Mouse (Mus musculus) frontal cortex, postnatal 36 days (tissue): Measurements from ENCODE around the gene Lman2l.

Source experiments
- DNase-seq, 2 experiments: peaks; one replicate each; pipeline ENCODE4 v3.0.0; 2022; ENCODE audit warnings: low spot score in 2 of 2

Lman2l gene

GRCm38 (mm10) chr1:36444471-36445464 is at the start of gene Lman2l:
Lman2l (minus strand) TSS chr1:36445271.
- peak; percentile 94 to 98 for DNase-seq

GRCm38 (mm10) chr1:36493299-36493698 is 48.2 kb upstream of the Lman2l start:
- DNase-seq = no peak

DNA sequence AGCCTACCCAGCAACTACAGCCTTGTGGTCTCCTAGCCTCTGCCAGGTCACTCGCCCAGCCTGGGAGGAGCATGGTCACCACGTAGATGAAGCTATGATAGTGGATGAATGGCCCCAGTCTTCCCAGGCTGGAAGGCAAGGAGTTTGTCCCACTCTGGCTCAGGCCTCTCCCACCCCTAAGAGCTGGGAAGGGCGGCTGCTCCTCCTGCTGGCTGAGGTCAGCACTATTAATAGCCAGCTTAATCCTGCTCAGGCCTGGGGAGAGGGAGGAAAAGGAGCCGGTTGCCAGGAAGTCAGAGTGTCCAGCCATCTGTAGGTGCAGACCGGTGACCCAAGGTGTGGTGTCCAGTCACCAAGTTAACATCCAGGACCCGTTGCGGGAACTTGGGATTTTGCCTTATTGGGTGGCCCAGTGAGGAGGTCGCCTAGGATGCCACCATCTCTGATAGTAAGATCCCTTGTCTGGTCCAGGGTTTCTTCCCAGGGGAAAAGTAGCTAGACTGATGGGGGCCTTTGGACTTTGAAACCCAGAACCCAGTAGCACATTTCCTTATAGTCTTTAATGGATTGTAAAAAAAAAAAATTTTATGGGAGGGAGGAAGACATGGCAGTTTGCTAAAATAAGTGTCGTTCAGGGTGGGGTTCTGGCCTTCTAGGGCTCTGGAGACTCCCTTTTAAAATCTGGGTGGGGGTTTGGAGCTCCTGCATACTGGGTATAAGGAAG is 47.5 kb upstream of the Lman2l start:
- DNase-seq = no peak

DNA sequence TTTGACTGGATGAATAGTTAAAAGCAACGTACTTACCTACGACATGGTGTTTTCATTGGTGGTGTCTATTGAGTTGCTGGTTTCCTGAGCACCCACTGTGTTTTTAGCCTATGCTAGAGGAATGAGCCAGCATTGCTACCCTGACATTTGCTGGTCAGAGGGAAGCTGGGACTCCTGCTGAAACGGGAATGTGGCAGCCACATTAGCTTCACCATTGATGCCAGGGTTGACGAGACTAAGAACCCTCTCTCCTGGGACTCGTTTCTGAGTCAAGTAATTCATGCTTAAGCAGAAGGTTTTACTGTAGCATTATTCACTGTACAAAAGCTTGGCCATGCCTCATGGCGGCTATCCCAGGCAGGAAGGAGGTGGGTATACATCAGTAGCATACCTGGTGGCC is 44.6 kb upstream of the Lman2l start:
- no peak for DNase-seq

DNA sequence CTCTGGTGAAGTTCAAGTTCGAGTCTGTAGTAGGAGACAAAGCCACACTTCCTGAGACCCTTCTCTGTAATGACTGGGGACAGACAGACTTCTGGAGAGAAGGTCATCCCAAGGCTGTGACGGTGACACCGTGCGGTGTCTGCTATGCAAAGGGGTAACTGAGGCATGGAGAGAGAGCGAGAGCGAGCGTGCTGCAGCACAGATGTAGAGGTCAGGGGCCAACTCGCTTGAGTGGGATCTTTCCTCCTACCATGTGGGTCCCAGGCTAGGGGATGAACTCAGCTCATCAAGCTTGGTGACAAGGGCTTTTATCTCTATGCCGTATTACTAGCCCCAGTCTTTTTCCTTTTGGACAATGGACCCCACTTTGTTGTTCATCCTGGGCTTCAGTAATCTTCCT is 42.0 kb upstream of the Lman2l start:
- no peak for DNase-seq

DNA sequence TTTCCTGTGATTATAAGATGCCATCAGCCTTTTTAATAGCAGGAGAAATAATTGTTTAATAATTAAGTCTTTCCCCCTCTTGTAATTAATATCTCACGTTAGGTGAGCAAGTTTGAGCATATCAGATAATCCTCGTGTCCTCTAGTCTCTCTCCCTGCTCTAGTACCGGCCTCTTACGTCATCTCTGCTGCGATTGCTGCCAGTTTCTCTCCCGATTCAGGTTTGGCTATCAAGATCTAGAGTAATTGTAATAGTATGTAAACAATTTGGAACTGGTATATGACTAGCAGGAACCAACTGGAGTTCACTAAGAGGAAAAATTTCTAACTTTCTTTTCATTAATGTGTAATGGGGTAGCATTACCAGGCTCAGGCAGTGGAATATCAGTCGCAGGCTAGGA is 40.0 kb upstream of the Lman2l start:
- no peak for DNase-seq

DNA sequence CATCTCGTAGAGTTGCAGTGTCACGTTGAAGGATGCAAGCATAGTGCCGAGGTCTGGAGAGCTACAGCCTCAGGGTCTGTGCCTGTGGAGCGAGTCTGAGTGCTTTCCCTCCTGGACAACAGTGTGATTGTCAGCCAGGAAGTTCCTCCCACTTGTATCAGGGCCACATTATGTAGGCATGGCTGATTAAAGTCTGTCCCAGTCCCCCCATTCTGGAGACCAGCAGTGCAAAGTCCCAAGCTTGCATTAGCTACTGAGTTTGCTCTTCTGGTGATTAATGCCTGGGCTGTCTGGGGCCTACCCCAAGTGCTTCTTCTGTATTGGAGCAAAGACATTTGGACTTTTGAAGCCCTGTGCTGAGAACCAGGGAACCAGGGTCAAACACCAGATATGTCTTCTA is 38.8 kb upstream of the Lman2l start:
- DNase-seq = no peak

DNA sequence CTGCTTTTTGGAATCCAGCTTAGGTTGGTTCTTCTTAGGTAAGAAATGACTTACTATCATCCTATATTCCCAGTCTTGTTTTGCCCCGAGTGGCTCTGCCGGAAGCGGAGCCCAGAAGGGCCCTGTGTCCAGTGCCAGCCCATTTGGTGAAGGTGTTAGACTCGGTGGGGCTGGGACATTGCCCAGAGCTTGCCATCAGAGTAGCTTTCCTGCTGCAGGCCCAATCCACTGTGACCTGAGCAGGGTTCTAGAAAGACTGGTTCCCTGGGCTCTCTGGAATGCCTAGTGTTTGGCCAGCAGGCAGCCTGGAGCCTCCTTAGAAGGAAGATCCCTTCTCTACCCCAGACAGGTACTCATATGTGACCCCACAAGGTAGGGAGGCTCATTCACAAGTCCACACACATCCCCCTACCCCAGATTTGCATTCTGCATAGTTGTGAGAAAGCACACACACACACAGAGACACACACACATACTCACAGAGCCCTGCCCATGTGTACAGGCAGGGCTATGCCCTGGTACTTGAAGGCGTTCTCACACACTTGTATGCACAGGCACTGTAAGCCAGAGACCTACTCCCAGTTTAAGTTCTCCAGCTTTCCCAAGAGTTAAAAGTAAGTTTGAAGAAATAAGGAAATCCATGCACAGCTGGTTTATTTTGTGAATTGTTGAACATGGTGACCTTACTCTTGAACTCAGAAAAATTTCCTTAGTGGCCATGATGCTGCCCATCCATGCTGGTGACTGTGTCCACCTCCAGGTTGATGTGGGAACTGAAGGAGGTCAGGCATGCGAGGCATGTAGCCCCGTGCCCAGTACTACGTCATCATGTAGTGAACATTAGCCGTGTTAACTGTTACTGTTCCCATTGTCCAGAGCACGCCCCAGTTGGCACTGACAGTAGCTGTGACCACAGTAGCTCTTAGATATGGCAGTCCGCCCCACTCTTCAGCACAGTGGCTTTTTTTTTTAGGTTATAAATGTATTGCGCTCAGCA is 35.1 kb upstream of the Lman2l start:
- no peak for DNase-seq

DNA sequence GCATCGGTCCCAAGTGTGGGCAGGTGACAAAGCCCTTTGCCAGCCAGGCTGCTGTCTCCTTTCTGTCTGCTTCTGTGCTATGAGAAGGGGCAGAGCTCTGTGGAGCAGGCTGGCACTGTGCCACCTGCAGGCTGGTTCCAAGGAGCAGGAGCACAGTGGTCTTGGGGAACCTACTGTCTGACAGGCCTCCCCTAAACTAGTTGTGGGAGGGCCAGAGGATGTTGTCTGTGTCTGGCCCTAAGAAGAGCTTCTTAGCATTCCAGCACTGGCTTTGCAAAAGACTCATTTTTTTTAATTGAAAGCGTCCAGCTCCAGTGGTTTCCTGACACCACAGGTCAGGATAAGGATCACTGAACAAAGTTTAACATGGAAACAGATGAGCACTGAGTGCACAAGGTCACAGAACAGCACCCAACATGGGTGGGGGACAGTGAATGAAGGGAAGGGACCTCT is 33.3 kb upstream of the Lman2l start:
- DNase-seq = no peak

- DNase-seq = no peak
Observed at GRCm38 (mm10) chr1:36476426-36476825, 31.4 kb upstream of the Lman2l start.

DNA sequence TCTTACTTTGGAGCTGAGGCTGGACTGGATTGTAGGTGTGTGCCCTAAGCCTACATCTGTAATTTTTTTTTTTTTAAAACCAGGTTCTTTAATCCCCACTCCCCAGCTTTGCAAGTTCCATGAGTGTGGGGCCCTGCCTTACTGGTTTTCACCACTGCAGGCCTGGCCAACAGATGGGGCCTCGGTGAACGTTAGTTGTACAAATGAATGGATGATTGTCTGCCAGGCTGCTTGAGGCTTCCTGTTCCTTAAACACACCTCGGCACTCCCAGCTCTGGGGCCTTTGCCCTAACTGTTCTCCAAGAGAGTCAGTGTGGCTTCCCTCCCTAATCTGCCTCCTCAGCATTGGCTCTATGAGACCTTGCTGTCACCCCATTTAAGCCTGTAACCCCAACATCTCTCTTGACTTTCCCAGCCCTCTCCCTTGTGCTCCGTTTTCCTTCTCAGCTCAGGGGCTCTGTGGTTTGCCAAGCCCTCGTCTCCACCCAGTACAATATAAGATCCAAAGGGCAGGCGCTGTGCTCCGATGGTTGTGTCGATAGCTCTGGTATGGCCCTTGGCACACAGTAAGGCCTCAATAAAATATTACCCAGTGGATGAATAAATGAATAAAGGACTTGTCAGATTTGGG is 30.5 kb upstream of the Lman2l start:
- no peak for DNase-seq

DNA sequence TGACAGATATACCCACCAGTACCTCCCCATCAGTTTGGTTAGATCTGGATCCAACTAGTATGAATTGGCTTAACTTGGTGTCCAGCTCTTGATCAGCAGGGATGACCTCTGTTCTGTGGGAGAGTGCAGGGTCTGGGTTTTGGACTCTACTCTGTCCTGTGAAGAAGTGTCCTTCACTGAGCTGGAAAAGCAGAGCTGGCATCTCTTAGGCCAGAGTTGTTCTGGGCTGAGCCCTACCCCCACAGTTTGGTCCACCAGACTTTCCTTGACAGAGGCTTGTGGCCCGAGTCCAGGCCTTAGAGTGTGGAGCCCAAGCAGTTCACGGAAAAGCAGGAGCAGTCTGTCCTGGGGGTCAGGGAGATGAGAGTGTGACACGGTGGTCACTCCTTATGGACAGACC is 29.6 kb upstream of the Lman2l start:
- no peak for DNase-seq

- DNase-seq = no peak
Observed at GRCm38 (mm10) chr1:36473211-36473780, 28.2 kb upstream of the Lman2l start.

GRCm38 (mm10) chr1:36472106-36472440 is 27.0 kb upstream of the Lman2l start:
- DNase-seq = no peak

- peak; percentile 72 to 83 for DNase-seq
Observed at GRCm38 (mm10) chr1:36471181-36472105, 26.4 kb upstream of the Lman2l start, which contains the start of gene Cnnm4. Cnnm4 (plus strand) TSS chr1:36471620.

GRCm38 (mm10) chr1:36469811-36470444 is 24.9 kb upstream of the Lman2l start:
- DNase-seq = no peak

GRCm38 (mm10) chr1:36467446-36467845 is 22.4 kb upstream of the Lman2l start:
- DNase-seq = no peak

- no peak for DNase-seq
Observed at GRCm38 (mm10) chr1:36465641-36466160, 20.6 kb upstream of the Lman2l start.

DNA sequence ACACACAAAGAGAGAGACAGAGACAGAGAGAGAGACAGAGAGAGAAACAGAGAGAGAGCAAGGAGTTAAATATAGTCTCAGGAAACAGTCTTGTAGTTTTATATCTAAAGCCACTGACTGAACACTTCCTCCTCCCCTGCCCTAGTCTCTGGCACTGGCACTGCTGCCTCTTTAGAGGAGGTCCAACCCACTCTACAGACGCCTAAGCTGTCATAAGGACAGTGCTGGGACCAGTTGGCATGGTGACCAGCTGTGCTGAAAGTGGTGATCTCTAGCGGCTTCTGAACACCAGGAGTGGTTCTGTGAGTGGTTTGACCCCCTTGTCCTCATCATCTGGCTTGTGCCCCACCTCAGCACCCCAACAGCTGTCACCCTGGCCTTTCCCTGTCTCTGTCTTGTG is 16.8 kb upstream of the Lman2l start:
- no peak for DNase-seq
